Mouse (Mus musculus): ENCODE data around the gene Acyp1.

The Acyp1 gene

DNA sequence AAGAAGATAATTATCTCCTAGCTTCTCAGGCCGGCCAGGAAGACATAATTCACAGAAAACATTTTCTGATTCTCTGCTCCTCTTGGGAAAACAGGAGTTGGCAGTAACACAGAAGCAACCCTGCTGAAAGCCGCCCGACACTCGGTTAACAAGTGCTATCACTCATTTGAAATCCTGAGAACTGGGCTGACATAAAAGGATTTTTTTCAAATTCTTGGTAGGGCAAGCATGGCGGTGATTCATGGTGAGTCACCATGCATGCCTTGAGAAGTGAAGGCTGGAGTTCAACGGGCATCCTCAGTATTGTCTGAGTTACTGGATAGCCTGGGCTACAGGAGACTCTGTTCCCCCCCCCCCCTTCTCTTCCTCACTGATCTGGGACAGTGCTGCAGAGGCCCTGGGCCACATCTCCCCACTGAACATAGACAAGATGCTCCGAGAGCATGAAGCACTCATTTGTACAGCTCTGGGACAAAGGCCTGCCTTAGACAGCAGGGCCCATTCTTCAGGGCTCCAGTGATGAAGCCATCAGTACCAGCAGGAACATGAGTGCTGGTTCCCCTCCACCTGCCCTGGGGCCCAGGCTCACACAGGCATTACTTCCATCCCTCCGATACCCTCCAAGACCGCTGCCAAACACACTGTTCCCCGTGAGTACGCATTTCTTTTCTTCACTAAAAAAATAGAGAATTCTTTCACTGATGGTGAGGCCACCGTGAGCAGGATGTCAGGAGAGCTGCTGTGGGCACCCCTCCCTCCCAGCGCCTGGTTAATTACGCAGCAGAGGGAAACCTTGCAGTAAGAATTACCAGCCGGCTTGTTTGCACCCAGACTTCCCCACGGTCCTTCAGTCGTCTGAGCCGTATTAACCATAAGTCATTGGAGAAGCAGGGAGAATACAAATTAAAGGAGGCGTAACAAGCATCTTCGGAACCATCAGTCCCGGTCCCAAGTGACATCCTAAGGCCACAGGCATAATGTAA is 54.6 kb downstream of the Acyp1 start:
- no peak for DNase-seq (ENCODE audit: low read depth, low spot score)

DNA sequence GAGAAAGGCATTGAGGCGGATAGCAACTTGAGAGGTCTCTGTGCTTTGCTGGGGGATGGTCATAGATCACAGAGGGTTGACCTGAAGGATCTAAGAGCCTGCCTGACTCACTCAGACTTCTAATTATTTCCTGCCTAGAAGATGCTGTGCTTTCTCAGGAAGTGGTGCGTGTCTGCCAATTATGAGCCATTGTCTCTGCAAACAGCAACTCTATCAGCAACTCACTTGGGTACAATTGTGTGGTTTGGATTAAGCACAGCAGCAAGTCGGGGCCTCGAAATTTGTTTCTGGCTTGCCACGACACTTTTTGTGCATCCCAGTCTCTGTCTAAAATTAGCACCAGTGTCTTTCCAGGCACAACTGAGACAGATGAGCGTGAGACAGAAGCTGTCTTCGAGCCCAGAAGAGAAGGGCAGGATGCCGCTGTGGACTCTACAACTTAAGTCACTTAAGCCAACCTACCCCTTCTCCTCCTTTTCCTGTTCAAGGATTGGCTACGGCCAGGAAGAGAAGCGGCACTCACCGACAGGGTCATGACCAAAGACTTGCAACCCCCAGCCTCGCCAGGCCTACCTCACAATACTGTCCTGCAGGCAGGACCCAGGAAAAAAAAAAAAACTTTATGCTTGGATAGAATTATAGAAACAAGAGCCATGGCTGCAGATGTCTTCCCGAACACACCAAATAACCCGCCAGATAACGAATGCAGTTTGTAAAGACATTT is 60.2 kb downstream of the Acyp1 start:
- no peak for DNase-seq (ENCODE audit: low read depth, low spot score)

DNA sequence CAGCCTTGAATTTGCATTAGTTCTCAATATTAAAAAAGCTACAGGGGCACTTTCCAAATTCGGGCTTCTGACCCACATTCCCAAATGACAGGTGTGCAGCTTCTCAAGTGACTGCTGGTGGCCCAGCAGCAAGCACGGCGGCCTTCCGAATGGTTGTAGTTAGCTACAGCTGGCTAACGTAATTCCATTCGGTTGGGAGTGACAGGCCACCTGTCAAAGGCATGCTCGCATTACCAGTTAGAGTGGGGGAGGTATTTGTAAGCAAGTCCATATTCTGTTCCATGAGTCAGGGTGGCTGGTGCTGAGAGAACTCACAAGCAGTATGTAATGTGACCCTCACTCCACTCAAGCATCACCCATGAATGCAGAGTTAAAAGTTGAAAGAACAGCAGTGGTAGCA is 61.0 kb downstream of the Acyp1 start:
- DNase-seq (ENCODE audit: low read depth, low spot score) = no peak
